Mouse (Mus musculus) lung, adult 2 months (tissue): ENCODE data around the gene Mrpl32.

Experiments
- CTCF ChIP-seq: fragments of 200-500 bp; IDR thresholded peaks from 2 replicates; pipeline ENCODE4 v1.5.1; 2011; ENCODE audit warnings: mild to moderate bottlenecking, low read length, control low read depth; ENCODE audit not compliant: insufficient read depth
- POLR2A ChIP-seq: fragments of 200-500 bp; IDR thresholded peaks from 2 replicates; pipeline ENCODE4 v1.6.1; 2011; ENCODE audit warnings: low read depth, mild to moderate bottlenecking, control low read depth, low read length, borderline replicate concordance; ENCODE audit errors: extremely low read depth

DNA sequence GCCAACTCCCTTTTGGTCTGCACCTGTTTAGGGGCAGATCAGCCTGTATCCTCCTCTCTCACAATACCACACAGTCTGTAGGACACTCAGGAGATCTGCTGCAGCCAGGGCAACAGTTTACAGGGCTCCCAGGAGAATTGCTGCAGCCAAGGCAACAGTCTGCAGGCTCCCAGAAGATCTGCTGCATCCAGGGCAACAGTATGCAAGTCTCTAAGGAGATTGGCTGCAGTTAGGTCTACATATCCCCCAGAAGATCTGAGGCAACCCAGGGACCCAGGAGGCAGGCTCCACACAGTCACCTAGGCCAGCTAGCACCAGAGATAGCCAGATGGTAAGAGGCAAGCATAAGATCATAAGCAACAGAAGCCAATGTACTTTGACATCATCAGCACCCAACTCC is 38.8 kb downstream of the Mrpl32 start:
- TF ChIP-seq CTCF, result no peak
- TF ChIP-seq POLR2A, result no peak
